Mouse (Mus musculus) embryo, embryonic 11 days (tissue): ENCODE measurements around the gene Qrich1.
"Not testable (repeated sequence)": the region's sequence is repeated elsewhere in the genome, so short reads cannot be mapped to it uniquely, and the experiment has no call there.

Source experiments
- DNase-seq: peaks from one replicate; pipeline ENCODE4 v3.0.0-alpha.2; 2015

Gene Qrich1

GRCm38 (mm10) chr9:108591462-108591861 is 74.9 kb downstream of the Qrich1 start:
- no peak for DNase-seq

- DNase-seq = no peak
These were observed 77.7 kb downstream of the Qrich1 start for GRCm38 (mm10) chr9:108594354-108594753.

- peak; percentile 86 for DNase-seq
These were observed 80.6 kb downstream of the Qrich1 start, which contains the start of gene P4htm for GRCm38 (mm10) chr9:108596998-108597764. Gene P4htm, minus strand, starts transcription at chr9:108597667.

GRCm38 (mm10) chr9:108599021-108599566 is 82.5 kb downstream of the Qrich1 start:
- DNase-seq = peak; percentile 94

GRCm38 (mm10) chr9:108600011-108600410 is 83.4 kb downstream of the Qrich1 start:
- DNase-seq = no peak

GRCm38 (mm10) chr9:108601986-108602385 is 85.4 kb downstream of the Qrich1 start:
- no peak for DNase-seq

GRCm38 (mm10) chr9:108607929-108608328 is 91.3 kb downstream of the Qrich1 start:
- not testable (repeated sequence) for DNase-seq

GRCm38 (mm10) chr9:108608889-108609288 is 92.3 kb downstream of the Qrich1 start:
- DNase-seq = no peak
